Mouse (Mus musculus) hindbrain, postnatal 0 days (tissue): Measurements from ENCODE around the gene Slc2a8. TPM values are rescaled to one million over a fixed set of nuclear protein-coding genes. Genes with fewer than 3 reads are reported as not detected.
A peak's percentile ranks its signal among the peaks of the same experiment; 100 is the strongest.

Experiments used
- ATAC-seq: fragments of 200-750 bp; cut with Nextera tagmentation; 2 replicates; pipeline ENCODE4 v1.8.0; 2017; ENCODE audit warnings: mild to moderate bottlenecking, moderate TSS enrichment, moderate library complexity
- DNase-seq: peaks from one replicate; pipeline ENCODE4 v3.0.0-alpha.2; 2015; ENCODE audit warnings: low spot score
- H3K27ac ChIP-seq: fragments of 300-500 bp; sonication (generic); 2 replicates; pipeline ENCODE4 v1.5.1; 2014; ENCODE audit warnings: mild to moderate bottlenecking
- H3K27me3 ChIP-seq: fragments of 300-500 bp; sonication (generic); 2 replicates; pipeline ENCODE4 v1.6.1; 2014; ENCODE audit warnings: low read length, mixed read lengths; ENCODE audit not compliant: insufficient read depth
- H3K36me3 ChIP-seq: fragments of 300-500 bp; sonication (generic); 2 replicates; pipeline ENCODE4 v1.6.1; 2014; ENCODE audit warnings: low read length, mixed read lengths; ENCODE audit not compliant: insufficient read depth
- H3K4me1 ChIP-seq: fragments of 300-500 bp; sonication (generic); 2 replicates; pipeline ENCODE4 v1.6.1; 2014; ENCODE audit warnings: antibody characterized with exemption, low read length, mixed read lengths; ENCODE audit not compliant: insufficient read depth
- H3K4me2 ChIP-seq: fragments of 300-500 bp; sonication (generic); 2 replicates; pipeline ENCODE4 v1.6.1; 2014; ENCODE audit warnings: low read depth, mild to moderate bottlenecking, low read length, moderate library complexity, mixed read lengths
- H3K4me3 ChIP-seq: fragments of 300-500 bp; sonication (generic); 2 replicates; pipeline ENCODE4 v1.5.1; 2014; ENCODE audit warnings: low read length
- H3K9ac ChIP-seq: fragments of 300-500 bp; sonication (generic); replicated peaks from 2 replicates; pipeline ENCODE4 v1.6.1; 2014; ENCODE audit warnings: mild to moderate bottlenecking, low read length, moderate library complexity, mixed read lengths
- H3K9me3 ChIP-seq: fragments of 300-500 bp; sonication (generic); 2 replicates; pipeline ENCODE4 v1.6.1; 2016; ENCODE audit warnings: low read length, mixed read lengths
- CTCF ChIP-seq: IDR thresholded peaks from 2 replicates; pipeline ENCODE4 v1.5.1; 2016; ENCODE audit warnings: antibody characterized with exemption, control low read depth, low read depth
- WGBS: fragments of 180-500 bp; shearing (Covaris S2); extraction: QIAGEN DNeasy Blood & Tissue Kit; methylation state at CpG from one replicate; pipeline ENCODE4 v1.1.7; 2014; 5-methylcytosine and 5-hydroxymethylcytosine counted together
- polyA plus RNA-seq: library from polyadenylated mRNA; unstranded; fragments of >200 nt; fragmentation: Nextera tagmentation; extraction: Ambion mirVana; gene quantifications from 2 replicates; pipeline ENCODE4 v1.2.1, GENCODE M21; 2015
- total RNA-seq: library from RNA; depleted of rRNA; stranded (reverse); fragments of >200 nt; gene quantifications from 2 replicates; pipeline ENCODE4 v1.2.3, GENCODE M21; 2014

Slc2a8 gene
- total and polyA plus RNA-seq, 2 experiments from 2014 or later: 33.4 to 41.2 TPM

- 1% methylated on average over 33 of the region's 33 CpGs for WGBS
- DNase-seq (peak; percentile 27), ATAC-seq (no peak; the same call in 1 of the 2 replicates)
- Histone ChIP-seq H3K27me3 (no peaks in the 10 kb centered on the region), H3K36me3 (peaks cover 20% of the 10 kb centered on the region), H3K4me1 (peaks cover 14% of the 10 kb centered on the region), H3K9me3 (no peaks in the 10 kb centered on the region), H3K27ac (peak overlapping the region; percentile 88), H3K9ac (peak overlapping the region; percentile 81), H3K4me2 (peak overlapping the region; percentile 70), H3K4me3 (peak overlapping the region; percentile 61)
- TF ChIP-seq CTCF: no peak
These were observed 19.6 kb downstream of the Slc2a8 start for GRCm38 (mm10) chr2:32962062-32962874.

GRCm38 (mm10) chr2:32961192-32961995 is 20.5 kb downstream of the Slc2a8 start, which contains the start of the genes Rpl12 and Lrsam1:
TSS of gene Rpl12 (plus strand) at chr2:32961559.
TSS of gene Lrsam1 (minus strand) at chr2:32961614.
- Histone ChIP-seq H3K9ac (peak within 1 kb of the TSS; percentile 81), H3K4me2 (peak within 1 kb of the TSS; percentile 70), H3K36me3 (peaks cover 25% of the 10 kb centered on the region), H3K9me3 (no peaks in the 10 kb centered on the region), H3K27me3 (no peaks in the 10 kb centered on the region), H3K4me3 (peak within 1 kb of the TSS; percentile 61), H3K27ac (peak within 1 kb of the TSS; percentile 88), H3K4me1 (peaks cover 14% of the 10 kb centered on the region)
- 2% methylated on average over 55 of the region's 55 CpGs for WGBS
- no peak for TF ChIP-seq CTCF
- ATAC-seq (peak; percentile 94), DNase-seq (peak; percentile 97)

DNA sequence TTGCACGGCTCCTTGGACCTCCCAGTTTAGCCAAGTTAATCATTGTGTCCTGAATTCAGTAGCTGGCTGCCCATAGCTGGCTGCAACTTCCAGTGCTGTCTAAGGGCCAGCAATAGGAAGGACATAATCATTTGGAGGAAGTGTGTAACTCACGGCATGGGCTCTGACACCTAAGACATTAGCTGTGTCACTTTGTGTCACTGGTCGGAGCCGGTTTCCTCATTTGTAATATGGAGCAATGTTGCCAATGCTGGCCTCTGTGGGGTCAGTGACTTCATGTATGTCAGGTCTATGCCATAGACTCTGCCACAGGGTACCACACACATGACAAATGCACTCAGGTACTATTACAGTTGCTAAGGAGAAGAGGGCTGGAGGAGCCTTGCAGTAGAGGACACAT is 21.6 kb downstream of the Slc2a8 start:
- TF ChIP-seq CTCF: no peak
- H3K9me3 ChIP-seq: no peaks in the 10 kb centered on the region
- H3K27me3 ChIP-seq: no peaks in the 10 kb centered on the region
- peaks cover 36% of the 10 kb centered on the region for H3K36me3 ChIP-seq
- H3K4me2 ChIP-seq: peak overlapping the region; percentile 70
- 93% methylated on average over 4 of the region's 4 CpGs for WGBS
- H3K27ac ChIP-seq: no peak overlapping the region
- peak overlapping the region; percentile 81; the same call in 1 of the 2 replicates for H3K9ac ChIP-seq
- no peak overlapping the region for H3K4me3 ChIP-seq
- no peak for DNase-seq
- peaks cover 14% of the 10 kb centered on the region for H3K4me1 ChIP-seq
- no peak for ATAC-seq

- no peak overlapping the region for H3K4me2 ChIP-seq
- H3K27me3 ChIP-seq: no peaks in the 10 kb centered on the region
- peaks cover 14% of the 10 kb centered on the region for H3K4me1 ChIP-seq
- no peak overlapping the region for H3K27ac ChIP-seq
- no peaks in the 10 kb centered on the region for H3K9me3 ChIP-seq
- H3K9ac ChIP-seq: no peak overlapping the region
- 61% methylated on average over 8 of the region's 8 CpGs for WGBS
- no peak for ATAC-seq
- peak; percentile 50; the same call in 1 of the 2 replicates for TF ChIP-seq CTCF
- peak; percentile 54 for DNase-seq
- H3K4me3 ChIP-seq: no peak overlapping the region
- H3K36me3 ChIP-seq: peaks cover 40% of the 10 kb centered on the region
These were observed 24.5 kb downstream of the Slc2a8 start for GRCm38 (mm10) chr2:32957344-32957743.

GRCm38 (mm10) chr2:32954581-32954980 is 27.3 kb downstream of the Slc2a8 start:
- no peak overlapping the region for H3K4me3 ChIP-seq
- ATAC-seq (no peak), DNase-seq (no peak)
- H3K9me3 ChIP-seq: no peaks in the 10 kb centered on the region
- peak; percentile 30 for TF ChIP-seq CTCF
- H3K36me3 ChIP-seq: peaks cover 46% of the 10 kb centered on the region
- 97% methylated on average over 2 of the region's 2 CpGs for WGBS
- no peak overlapping the region for H3K27ac ChIP-seq
- H3K27me3 ChIP-seq: no peaks in the 10 kb centered on the region
- no peak overlapping the region for H3K4me2 ChIP-seq
- no peaks in the 10 kb centered on the region for H3K4me1 ChIP-seq
- H3K9ac ChIP-seq: no peak overlapping the region

GRCm38 (mm10) chr2:32947454-32947853 is 34.4 kb downstream of the Slc2a8 start:
- Histone ChIP-seq H3K27ac (no peak overlapping the region), H3K4me3 (no peak overlapping the region), H3K36me3 (peaks cover 44% of the 10 kb centered on the region)

More at GRCm38 (mm10) chr2:32947454-32947853, 34.4 kb downstream of the Slc2a8 start:
- no peaks in the 10 kb centered on the region for H3K9me3 ChIP-seq
- H3K4me2 ChIP-seq: no peak overlapping the region
- 95% methylated on average over 11 of the region's 11 CpGs for WGBS
- H3K9ac ChIP-seq: no peak overlapping the region
- no peak for ATAC-seq
- H3K27me3 ChIP-seq: no peaks in the 10 kb centered on the region
- H3K4me1 ChIP-seq: no peaks in the 10 kb centered on the region
- no peak for DNase-seq
- no peak for TF ChIP-seq CTCF
